Mouse (Mus musculus): ENCODE measurements around the gene Prkd3.

Prkd3 gene

GRCm38 (mm10) chr17:79013625-79014024 lies 7.0 kb downstream of the Prkd3 start:
- no peak for DNase-seq (ENCODE audit: low read depth, low spot score)

- peak; percentile 77 for DNase-seq (ENCODE audit: low read depth, low spot score)
These were observed 20.8 kb downstream of the Prkd3 start for GRCm38 (mm10) chr17:78999745-79000270.

GRCm38 (mm10) chr17:78999189-78999588 lies 21.4 kb downstream of the Prkd3 start:
- peak; percentile 59 for DNase-seq (ENCODE audit: low read depth, low spot score)

- no peak for DNase-seq (ENCODE audit: low read depth, low spot score)
These were observed 22.5 kb downstream of the Prkd3 start for GRCm38 (mm10) chr17:78998130-78998529.

- no peak for DNase-seq (ENCODE audit: low read depth, low spot score)
These were observed 25.4 kb downstream of the Prkd3 start for GRCm38 (mm10) chr17:78994931-78995820.

- DNase-seq (ENCODE audit: low read depth, low spot score): no peak
These were observed 26.2 kb downstream of the Prkd3 start for GRCm38 (mm10) chr17:78994382-78994781.

GRCm38 (mm10) chr17:78993670-78994069 lies 26.9 kb downstream of the Prkd3 start:
- no peak for DNase-seq (ENCODE audit: low read depth, low spot score)

- DNase-seq (ENCODE audit: low read depth, low spot score): no peak
These were observed 28.2 kb downstream of the Prkd3 start for GRCm38 (mm10) chr17:78992303-78993027.

GRCm38 (mm10) chr17:78991549-78991948 lies 29.1 kb downstream of the Prkd3 start:
- DNase-seq (ENCODE audit: low read depth, low spot score): no peak

- no peak for DNase-seq (ENCODE audit: low read depth, low spot score)
These were observed 31.6 kb downstream of the Prkd3 start for GRCm38 (mm10) chr17:78989015-78989414.

- DNase-seq (ENCODE audit: low read depth, low spot score): no peak
These were observed 36.9 kb downstream of the Prkd3 start for GRCm38 (mm10) chr17:78983736-78984135.

- DNase-seq (ENCODE audit: low read depth, low spot score): no peak
These were observed 37.5 kb downstream of the Prkd3 start for GRCm38 (mm10) chr17:78983166-78983565.

- no peak for DNase-seq (ENCODE audit: low read depth, low spot score)
These were observed 52.1 kb downstream of the Prkd3 start for GRCm38 (mm10) chr17:78968500-78968899.

- DNase-seq (ENCODE audit: low read depth, low spot score): no peak
These were observed 54.3 kb downstream of the Prkd3 start for GRCm38 (mm10) chr17:78966092-78966883.

GRCm38 (mm10) chr17:78964387-78964786 lies 56.2 kb downstream of the Prkd3 start:
- DNase-seq (ENCODE audit: low read depth, low spot score): no peak

- no peak for DNase-seq (ENCODE audit: low read depth, low spot score)
These were observed 61.1 kb downstream of the Prkd3 start for GRCm38 (mm10) chr17:78959473-78959872.

GRCm38 (mm10) chr17:78953240-78953639 lies 67.4 kb downstream of the Prkd3 start:
- DNase-seq (ENCODE audit: low read depth, low spot score): no peak

- DNase-seq (ENCODE audit: low read depth, low spot score): no peak
These were observed 68.5 kb downstream of the Prkd3 start for GRCm38 (mm10) chr17:78952070-78952469.

- DNase-seq (ENCODE audit: low read depth, low spot score): no peak
These were observed 69.4 kb downstream of the Prkd3 start for GRCm38 (mm10) chr17:78951225-78951624.

- no peak for DNase-seq (ENCODE audit: low read depth, low spot score)
These were observed 78.0 kb downstream of the Prkd3 start for GRCm38 (mm10) chr17:78942579-78942978.

- DNase-seq (ENCODE audit: low read depth, low spot score): no peak
These were observed 81.7 kb downstream of the Prkd3 start for GRCm38 (mm10) chr17:78938927-78939326.

Measured in A20 (cell line).